Mouse (Mus musculus): ENCODE measurements around the gene Ppp1r14c. TPM values are rescaled to one million over a fixed set of nuclear protein-coding genes. Genes with fewer than 3 reads are reported as not detected.

Ppp1r14c gene
- polyA plus RNA-seq (2012; rRNA removed) = 0.03 and 0.04 TPM in 2 replicates

DNA sequence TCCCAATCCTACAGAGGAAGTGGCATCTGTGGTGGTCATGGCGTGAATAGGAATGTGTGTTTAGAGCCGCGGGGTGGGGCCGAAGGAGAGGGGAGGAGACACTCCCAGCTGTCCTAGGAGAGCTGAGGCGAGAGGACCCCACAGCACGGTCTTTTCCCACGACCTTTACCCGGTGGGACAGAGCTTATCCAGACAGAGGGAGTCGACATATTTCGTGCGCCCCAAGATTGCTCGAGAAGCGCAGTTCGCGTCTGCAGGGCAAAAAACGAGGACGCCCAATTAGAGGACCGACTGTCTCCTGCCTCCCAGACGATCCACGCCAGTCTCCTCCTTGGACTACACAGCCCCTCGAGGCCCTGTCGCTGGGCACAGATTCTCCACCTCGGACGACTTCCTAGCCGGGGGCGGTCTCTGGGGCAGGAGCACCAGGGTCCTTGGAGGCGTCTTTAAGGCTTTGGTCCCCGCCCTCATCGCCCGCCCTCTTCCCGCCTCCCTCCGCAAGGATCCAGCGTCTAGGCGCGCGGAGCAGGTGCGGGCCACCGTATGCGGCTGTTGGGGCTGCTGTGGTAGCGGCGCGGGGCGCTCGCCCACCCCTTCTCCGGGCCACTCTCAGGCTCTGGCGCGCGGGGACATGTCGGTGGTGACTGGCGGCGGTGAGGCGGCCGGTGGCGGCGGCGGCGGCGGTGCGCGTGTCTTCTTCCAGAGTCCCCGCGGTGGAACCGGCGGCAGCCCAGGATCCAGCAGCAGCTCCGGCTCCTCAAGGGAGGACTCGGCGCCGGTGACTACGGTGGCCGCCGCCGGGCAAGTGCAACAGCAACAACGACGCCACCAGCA, at the start of gene Ppp1r14c:
Gene Ppp1r14c (plus strand): TSS at position 22 of the 834 bp plus-strand sequence.

Other genes starting within 250 kb of the Ppp1r14c start
- gene H60c, start 98.3 kb upstream of the Ppp1r14c start, polyA plus RNA-seq (2012; rRNA removed) = 0.01 TPM in 2 replicates
- 14.2 and 16.2 TPM in 2 replicates for gene Iyd, start 174.2 kb downstream of the Ppp1r14c start, polyA plus RNA-seq (2012; rRNA removed)